Mouse (Mus musculus) urinary bladder, adult 18-20 months (tissue): Measurements from ENCODE around the gene 4430402I18Rik.

Source experiments
- DNase-seq, 2 experiments: peaks; one replicate each; pipeline ENCODE4 v3.0.0; 2022; ENCODE audit warnings: low spot score in 2 of 2, mixed read lengths in 2 of 2

The 4430402I18Rik gene

GRCm38 (mm10) chr19:28902111-28902510 lies 65.5 kb downstream of the 4430402I18Rik start:
- no peak for DNase-seq

- DNase-seq = no peak
Measured at GRCm38 (mm10) chr19:28900771-28901170, 66.8 kb downstream of the 4430402I18Rik start.

- DNase-seq = no peak
Measured at GRCm38 (mm10) chr19:28897497-28897896, 70.1 kb downstream of the 4430402I18Rik start.

GRCm38 (mm10) chr19:28896639-28897038 lies 71.0 kb downstream of the 4430402I18Rik start:
- no peak for DNase-seq

- no peak for DNase-seq
Measured at GRCm38 (mm10) chr19:28891864-28892263, 75.7 kb downstream of the 4430402I18Rik start.

- no peak for DNase-seq
Measured at GRCm38 (mm10) chr19:28891238-28891637, 76.4 kb downstream of the 4430402I18Rik start.

- DNase-seq = no peak
Measured at GRCm38 (mm10) chr19:28889251-28889650, 78.3 kb downstream of the 4430402I18Rik start.

GRCm38 (mm10) chr19:28888496-28888895 lies 79.1 kb downstream of the 4430402I18Rik start:
- no peak for DNase-seq

- peak in 1 of 2 experiments; percentile 4 for DNase-seq
Measured at GRCm38 (mm10) chr19:28883126-28883525, 84.5 kb downstream of the 4430402I18Rik start.

GRCm38 (mm10) chr19:28879476-28879875 lies 88.1 kb downstream of the 4430402I18Rik start:
- DNase-seq = no peak

GRCm38 (mm10) chr19:28870351-28870750 lies 97.2 kb downstream of the 4430402I18Rik start:
- DNase-seq = no peak

GRCm38 (mm10) chr19:28869251-28869855 lies 98.2 kb downstream of the 4430402I18Rik start:
- DNase-seq = no peak

- DNase-seq = no peak
Measured at GRCm38 (mm10) chr19:28865501-28865900, 102.1 kb downstream of the 4430402I18Rik start.

GRCm38 (mm10) chr19:28864981-28865380 lies 102.6 kb downstream of the 4430402I18Rik start:
- DNase-seq = no peak

GRCm38 (mm10) chr19:28863626-28864025 lies 104.0 kb downstream of the 4430402I18Rik start:
- no peak for DNase-seq

- DNase-seq = no peak
Measured at GRCm38 (mm10) chr19:28860246-28860645, 107.4 kb downstream of the 4430402I18Rik start.

- DNase-seq = no peak
Measured at GRCm38 (mm10) chr19:28854831-28855230, 112.8 kb downstream of the 4430402I18Rik start.

- DNase-seq = no peak
Measured at GRCm38 (mm10) chr19:28852001-28852400, 115.6 kb downstream of the 4430402I18Rik start.

GRCm38 (mm10) chr19:28850510-28850909 lies 117.1 kb downstream of the 4430402I18Rik start:
- no peak for DNase-seq

- DNase-seq = no peak
Measured at GRCm38 (mm10) chr19:28844946-28845710, 122.5 kb downstream of the 4430402I18Rik start.
